Mouse (Mus musculus) adrenal gland, postnatal 4 days (tissue): Measurements from ENCODE around the gene Nap1l4. TPM values are rescaled to one million over a fixed set of nuclear protein-coding genes. Genes with fewer than 3 reads are reported as not detected.

Source experiments
- DNase-seq, 2 experiments: peaks; one replicate each; pipeline ENCODE4 v3.0.0; 2021 to 2022; ENCODE audit warnings: low spot score in 2 of 2, mixed read lengths in 2 of 2
- total RNA-seq, 2 experiments: library from RNA; stranded (reverse); gene quantifications; 2 replicates each; pipeline ENCODE4 v1.2.3; 2021

Nap1l4 gene
- total RNA-seq, 2 experiments from 2014 or later = 164 to 177 TPM

DNA sequence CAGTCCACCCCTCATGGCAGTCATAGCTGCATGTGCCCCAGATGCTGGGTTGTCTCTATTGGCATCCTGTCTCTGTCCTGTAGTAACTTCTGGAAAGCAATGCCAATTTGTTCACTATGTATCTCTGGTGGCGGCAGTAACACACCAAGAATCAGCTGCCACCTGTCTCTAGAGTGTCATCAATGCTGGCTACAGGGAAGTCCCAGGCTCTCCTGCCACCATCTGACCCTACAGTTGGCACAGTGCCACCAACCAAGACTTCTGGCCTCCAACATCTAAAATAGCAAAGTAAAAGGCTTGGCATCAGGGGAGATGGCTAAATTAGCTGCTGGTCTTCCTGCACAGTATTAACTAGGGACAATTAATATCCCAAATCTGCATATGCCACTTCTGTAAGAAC, 16.5 kb downstream of the Nap1l4 start:
- DNase-seq = no peak

DNA sequence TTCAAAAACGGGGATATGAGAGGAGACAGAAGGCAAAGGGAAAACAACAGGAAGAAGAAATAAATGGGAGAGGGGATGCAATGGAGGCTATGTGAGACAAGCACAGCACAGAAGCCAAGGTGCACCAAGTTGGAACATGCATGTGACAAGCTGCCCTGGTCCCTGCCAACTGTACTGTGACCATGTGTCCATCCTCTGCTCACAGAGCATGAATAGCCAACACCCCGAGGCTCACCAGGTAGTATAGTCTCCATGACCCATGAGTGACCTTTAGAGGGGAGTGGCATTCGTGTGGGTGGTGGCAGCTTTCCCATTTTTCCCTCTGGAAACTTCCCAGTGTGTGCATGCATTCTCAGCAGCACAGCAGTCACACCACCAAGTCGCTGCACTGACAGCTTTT, 29.6 kb downstream of the Nap1l4 start:
- no peak for DNase-seq

DNA sequence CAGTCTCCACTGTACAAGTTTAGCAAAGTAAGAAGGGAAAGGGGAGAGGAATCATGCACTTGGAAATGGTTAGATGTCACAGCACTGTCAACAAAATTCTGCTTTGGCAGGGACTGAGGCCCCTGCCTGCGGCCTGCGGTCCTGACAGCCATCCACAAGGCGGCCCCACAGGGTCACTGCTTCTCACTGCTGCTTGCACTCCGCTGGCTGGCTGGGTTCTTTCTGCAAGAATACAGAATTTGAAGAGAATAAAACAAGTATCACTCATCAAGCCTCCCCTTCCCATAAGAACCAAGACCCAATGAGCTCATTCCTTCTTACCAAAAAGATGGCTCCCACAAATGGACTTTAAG, 34.5 kb downstream of the Nap1l4 start:
- DNase-seq = no peak

DNA sequence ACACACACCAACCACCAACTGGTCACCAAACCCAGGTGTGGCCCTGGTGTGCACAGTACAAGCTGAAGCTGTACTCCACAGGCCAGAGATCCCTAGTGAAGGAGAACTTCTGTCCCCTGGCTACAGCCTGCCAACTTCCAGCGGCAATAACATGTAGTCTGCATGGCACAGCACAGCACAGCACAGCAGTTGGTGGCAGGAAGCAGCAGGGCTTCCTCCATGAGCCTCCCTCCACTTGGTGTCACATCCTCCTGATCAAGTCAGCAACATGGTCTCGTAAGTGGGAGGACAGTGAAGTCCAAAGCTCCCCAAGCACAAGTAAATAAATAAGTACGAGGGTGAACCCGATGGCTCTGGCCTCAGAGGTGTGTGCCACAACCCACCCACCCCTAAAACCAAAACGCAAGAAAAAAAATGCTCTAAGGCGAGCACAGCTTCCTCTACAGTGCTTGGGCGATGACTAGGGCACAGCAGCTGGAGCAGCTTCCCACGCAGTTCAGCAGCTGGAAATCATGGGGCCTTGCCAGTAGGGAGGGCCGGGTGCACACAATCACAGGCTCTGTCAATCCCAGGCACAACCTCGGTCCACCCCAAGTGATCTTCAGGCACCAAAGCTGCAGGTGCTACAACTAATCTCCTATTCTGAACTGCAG, 35.0 kb downstream of the Nap1l4 start:
- DNase-seq = no peak

DNA sequence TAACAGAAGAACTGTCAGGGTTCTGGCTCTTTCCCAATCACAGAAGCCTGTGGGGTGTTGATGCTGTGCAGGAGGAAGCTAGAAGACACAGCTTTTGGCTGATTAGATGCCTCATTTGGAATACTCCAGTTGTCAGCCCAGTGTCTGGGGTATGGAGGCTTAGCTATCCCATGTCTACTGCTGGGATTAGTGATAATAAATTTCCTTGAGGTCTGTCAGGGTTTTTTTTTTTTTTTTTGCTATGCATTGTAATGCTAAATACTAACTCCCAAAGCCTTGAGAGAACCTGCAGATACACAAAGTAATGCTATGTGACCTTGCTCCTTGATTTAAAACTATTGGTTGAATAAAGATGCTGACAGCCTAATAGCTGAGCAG, 37.6 kb downstream of the Nap1l4 start:
- no peak for DNase-seq

DNA sequence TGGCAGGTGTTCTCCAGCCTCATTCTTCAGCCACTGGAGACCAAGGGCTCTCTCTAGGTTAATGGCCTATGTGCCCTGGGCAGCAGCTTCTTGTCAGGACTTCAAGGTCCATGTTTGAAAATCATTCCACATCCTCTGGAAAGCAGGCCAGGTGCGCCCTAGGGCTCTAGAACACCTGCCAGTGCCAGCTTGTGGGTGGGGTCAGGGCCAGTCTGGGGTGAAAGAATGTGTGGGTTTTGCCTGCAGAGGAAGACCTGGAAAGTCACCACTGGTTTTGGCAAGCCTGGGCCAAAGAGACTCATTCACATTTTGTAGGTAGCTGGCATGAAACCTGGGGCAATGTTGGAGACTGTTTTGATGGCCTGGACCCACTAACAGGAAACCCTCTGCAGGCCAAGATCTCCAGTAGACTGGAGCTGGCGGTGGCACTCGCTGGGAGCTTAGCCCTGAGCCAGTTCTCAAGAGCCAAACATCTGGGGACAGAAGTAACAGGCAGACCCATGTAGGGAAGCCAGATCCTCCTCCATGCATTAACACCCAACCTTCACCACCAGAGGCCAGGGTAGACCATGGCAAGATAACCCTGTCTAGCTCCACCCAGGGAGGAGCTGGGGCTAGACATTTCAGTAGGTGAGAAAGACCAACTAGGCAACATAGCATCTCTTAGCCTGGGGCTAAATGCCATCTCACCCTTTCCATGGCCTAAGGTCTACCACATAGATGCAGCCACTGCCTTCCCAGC, 38.1 kb downstream of the Nap1l4 start:
- no peak for DNase-seq

DNA sequence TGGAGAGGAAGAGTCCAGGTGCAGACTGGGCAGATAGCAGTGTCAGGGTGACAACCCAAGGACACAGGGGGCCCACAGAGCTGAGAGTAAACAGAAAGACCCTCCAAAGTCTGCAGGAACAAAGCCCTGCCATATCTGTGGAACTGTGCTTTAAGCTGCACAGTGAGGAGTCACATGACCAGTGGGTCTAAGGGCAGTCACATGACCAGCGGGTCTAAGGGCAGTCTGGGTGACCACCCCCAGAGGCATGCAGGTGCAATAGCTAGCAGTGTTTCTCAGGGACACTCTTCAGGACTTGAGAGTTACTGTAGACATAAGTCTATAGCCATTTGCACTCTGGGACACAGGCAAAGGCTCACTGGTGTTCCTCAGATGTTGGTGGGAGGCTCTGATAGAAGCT, 39.3 kb downstream of the Nap1l4 start:
- DNase-seq = no peak

DNA sequence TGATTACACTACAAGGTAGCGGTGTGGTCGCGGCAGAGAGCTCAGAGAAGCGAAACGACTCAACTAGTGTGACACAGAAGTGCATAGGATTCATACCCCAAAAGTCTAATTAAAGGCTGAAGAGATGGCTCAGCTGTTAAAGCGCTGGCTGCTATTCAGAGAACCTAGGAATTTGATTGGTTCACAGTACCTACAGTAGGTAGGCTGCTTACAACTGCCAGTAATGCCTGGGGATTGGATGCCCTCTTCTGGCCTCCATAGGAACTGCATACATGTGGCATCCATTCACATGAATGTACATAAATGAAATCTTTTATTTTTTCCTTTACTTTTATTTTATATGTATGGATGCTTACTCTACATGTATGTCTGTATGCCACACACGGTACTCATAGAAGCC, 42.2 kb downstream of the Nap1l4 start:
- no peak for DNase-seq

DNA sequence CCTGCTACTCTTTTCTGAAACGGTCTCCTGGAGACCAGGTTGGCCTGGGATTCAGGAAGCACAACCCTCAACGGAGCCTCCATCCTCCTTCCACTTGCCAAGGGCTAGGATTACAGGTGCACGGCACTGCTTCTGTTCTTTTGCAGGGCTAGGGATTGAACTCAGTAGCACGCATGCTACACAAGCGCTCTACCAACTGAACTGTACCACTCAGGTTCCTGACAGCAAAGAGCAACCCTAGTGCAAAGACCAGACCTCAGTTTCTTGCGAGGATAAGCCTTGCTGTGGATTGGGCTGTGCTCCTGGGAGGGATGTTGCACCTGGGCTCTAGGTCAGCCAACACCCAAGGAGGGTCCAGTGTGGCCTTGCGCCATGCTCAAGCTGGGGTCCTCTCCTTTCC, 42.6 kb downstream of the Nap1l4 start:
- no peak for DNase-seq

DNA sequence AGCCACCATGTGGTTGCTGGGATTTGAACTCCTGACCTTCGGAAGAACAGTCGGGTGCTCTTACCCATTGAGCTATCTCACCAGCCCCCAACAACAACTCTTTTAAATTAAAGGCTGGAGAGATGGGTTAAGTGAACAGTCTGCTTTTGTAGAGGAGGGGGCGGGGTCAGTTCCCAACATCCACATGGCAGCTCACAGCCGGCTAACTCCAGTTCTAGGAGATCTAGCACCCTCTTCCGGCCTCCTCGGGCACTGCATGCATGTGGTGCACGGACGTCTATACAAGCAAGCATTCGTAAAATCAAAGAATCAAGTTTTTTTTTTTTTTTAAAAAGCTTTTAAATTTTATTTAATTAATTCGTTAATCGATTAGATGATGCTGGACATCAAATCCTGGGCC, 43.1 kb downstream of the Nap1l4 start:
- peak; percentile 44 to 58 for DNase-seq

DNA sequence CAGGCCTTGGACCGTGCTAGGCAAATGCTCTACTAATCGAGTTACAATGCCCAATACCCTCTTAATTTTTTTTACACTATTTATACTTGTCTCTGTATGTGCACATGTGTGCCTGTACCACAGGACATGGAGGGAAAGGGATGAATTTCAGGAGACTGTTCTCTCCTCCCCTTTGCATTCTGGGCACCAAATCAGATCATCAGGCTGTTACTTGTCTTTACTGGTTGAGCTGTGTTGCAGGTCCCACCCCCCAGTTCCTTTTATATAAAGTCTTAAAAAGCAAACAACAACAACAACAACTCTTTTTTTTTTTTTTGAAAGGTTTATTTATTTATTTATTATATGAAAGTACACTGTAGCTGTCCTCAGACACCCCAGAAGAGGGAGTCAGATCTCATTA, 43.5 kb downstream of the Nap1l4 start:
- no peak for DNase-seq

DNA sequence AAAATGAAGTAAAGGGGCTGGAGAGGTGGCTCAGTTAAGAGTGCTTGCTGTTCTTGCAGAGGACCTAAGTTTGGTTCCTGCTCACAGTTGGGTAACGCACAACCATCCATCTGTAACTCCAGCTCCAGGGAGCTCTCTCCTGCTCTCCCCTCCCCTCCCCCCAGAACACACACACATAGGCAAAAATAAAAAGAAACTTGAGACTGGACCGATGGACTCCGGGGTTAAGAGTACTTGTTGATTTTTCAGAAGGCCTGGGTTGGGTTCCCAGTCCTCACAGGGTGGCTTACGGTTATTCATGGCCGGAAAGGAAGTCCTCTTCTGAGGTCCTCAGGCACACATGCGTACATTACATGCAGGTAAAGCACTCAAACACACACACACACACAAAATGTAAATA, 45.0 kb downstream of the Nap1l4 start:
- no peak for DNase-seq

DNA sequence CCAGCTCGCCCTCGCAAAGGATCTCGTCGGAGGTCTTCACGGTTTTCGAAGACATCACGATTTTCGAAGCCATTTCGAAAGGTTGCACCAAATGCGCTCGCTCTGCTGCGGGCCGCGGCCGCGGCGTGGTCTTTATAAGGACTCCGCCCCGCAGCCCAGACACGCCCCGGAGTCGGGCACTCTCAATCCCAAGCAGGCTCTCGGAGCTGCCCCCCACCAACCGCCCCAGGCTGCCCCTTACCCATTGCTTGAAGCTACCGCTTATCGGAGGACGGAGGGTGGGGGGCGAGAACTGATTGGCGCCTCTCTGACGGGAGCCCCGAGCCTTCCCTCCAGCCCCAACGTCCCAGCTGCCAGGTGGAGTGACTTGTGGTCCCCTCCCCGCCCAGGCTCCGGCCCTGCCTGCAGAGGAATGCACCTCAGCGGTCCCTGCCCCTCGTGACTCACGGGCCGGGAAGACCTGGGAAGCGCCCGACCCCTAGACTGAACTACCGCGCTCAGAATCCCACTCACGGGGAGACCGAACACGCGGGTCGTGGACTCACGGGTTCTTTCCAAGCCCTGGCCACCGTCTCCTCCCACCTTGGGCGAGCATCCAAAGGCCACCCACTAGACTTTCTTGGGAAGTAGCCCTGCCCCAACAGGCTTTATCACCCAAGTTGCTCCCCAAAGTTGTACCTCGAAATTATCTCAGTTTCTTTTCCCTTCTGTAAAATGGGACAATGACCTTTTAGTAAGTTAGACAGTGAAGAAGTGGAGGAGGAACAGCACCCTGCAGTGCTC, 46.3 kb downstream of the Nap1l4 start, which contains the start of gene Phlda2:
Phlda2 (minus strand) TSS at position 733 of the 783 bp plus-strand sequence.
- DNase-seq = no peak

DNA sequence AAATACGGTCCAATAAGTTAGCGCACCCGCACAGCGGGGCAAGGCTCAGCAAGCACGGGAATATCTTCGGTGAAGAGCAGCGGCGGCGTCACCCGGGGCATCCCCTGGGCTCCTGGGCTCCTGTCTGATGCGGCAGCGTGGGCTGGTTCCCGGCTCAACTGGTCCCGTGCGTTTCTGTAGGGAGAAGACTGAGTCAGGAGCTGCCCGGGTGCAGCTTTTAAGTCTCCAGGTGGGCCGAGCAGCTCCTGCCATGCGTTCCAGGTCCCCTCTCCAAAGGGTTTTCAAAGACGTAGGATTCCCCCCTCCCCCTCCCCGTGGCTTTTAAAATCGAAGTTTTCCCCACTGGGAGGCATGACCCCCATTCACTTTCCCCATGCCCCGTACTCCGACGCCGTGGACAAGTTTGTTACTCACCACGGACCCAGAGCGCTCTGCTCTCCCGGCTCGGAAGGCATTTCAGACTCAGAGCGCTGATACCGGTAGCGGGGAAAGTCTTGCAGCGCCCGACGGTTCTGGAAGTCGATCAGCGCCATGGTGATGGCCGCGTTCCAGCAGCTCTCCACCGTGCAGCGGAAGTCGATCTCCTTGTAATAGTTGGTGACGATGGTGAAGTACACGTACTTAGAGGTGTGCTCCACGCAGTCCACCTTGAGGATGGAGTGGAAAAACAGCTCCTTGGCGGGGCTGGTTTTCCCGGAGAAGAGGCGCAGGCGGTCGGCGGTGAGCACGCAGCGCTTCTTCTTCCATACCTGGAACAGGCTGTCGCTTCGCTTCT, 47.1 kb downstream of the Nap1l4 start:
- DNase-seq = no peak

DNA sequence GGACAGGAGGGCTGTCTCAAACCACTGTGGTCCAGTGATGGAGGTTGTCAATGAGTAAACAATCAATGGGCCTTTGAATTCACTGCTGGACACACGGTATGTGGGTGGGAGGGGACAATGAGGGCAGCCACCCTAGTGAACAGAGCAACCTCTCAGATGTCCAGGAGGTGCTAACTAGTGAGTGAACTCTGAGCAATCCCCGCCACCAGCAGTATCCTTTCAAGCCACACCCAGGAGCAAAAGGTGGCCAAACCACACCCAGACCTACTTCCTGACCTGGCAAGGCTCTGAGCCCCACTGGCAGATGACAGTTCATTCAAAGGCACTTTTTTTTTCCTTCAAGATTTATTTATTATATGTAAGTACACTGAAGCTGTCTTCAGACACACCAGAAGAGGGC, 48.0 kb downstream of the Nap1l4 start:
- no peak for DNase-seq

DNA sequence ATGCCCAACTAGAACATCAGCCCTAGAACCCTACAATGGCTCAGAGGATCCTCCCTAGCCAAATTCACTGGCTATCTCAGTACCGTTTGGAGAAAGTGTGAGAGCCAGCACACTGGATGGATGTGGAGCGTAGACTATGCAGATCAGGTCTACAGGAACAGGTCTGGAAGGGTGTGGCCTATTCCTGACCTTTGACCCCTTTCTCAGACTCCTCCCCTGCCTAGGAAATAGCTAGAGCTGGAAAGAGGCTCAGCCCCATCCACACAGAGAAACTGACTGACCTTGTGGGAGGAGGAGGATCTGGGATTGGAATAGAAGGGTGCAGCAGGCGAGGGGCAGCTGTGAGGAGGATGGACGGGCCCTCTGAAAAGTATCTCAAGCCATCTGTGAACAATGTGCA, 50.3 kb downstream of the Nap1l4 start:
- DNase-seq = no peak

DNA sequence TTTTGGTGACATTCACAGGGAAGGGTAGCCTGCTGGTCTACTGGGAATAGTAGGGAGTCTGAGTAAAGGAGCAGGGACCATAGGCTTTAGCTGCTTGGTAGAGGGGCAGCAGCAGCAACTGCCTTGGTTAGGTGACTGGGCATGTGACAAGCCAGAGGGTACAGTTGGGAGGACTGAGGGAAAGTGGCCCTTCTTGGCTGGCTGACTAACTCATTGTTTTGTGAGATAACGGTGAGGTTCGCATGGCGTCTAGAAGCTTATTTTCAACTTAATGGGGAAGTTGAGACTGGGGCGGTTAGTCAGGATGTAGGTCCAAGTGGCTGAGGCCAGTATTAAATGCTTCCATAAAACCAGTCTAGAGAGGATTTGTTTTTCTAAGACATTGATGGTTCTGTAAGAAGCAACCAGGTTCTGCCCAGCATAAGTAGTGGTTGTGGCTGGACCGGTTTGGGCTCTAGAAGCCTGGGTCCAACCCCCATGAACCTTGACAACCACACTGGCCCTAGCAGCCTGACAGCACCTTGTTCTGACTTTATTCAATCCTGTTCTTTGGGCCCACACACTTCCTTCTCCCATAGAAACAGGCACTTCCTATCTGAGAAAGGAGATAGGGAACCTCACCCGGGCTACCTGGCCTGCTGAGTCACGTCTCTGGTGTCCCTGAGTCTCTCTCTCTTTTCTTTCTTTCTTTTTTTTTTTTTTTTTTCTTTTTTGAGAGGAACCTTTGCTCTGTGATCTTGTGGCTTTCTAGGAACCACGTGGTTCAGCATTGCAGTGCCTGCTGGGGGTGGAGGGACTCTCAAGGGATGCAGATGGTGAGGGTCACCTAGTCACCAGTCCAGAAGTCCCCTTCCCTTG, 53.6 kb downstream of the Nap1l4 start:
- DNase-seq = no peak

DNA sequence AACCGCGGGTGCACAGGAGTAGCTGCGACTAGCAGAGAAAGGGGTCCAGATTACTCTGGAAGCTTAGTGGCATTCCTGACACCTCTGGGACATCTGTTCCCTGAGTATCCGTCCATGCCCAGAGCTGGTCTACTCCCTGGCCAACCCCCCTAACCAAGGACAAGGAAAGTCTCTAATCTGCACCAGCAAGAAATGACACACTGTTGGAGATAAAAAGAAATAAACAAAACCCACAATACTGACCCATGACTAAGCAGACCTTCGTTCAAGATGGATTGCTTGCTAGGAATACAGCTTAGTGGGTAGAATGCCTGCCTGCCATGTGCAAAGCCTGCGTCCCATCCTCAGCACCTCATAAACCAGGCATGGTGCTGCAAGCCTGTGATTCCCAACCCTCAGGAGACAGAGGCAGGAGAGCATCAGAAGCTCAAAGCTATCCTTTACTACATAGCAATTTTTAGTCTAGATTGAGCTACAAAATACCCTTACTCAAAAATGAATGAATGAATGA, 55.2 kb downstream of the Nap1l4 start:
- no peak for DNase-seq

DNA sequence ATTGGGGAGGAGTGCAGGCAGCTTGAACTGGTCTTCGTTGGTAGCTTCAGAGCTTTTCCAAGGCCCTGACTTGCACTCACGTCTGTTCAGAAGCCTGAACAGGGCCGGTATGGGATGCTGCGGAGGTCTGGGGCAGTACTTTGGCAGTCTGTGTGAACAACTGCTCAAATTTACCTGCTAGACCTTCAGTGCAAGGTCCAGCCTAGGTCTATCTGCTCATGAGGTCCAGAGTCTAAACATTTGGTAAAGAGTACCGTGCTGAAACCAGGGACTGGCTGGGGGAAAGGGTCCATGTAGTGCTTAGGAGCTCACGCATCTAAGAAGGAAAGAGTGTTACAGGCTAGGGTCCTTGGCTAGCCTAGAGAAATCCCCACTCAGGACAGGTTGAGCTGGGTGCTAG, 59.2 kb downstream of the Nap1l4 start:
- no peak for DNase-seq

DNA sequence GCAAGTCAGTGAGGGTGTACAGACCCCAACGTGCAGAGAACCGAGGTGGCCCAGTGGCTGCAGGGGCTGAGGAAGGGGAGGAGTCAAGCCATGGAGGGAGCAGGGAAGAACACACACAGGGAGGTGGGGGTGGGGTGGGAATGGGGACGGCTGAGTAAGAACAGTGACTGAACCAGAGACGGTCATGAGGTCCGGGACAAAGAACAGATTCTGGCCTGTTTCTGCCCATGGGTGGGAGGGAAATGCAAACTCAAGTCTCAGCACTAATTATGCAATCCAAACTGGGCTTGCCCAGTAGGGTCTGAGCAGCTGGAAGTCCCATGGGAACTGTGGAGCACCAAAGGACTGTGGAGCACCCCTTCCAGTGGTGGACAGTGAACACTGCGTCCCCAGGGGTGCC, 66.4 kb downstream of the Nap1l4 start:
- no peak for DNase-seq
